Mouse (Mus musculus): ENCODE measurements around the gene Mapkbp1. TPM values are rescaled to one million over a fixed set of nuclear protein-coding genes. Genes with fewer than 3 reads are reported as not detected.

Gene Mapkbp1
- polyA plus RNA-seq, 1 experiment, result 15.7 TPM

DNA sequence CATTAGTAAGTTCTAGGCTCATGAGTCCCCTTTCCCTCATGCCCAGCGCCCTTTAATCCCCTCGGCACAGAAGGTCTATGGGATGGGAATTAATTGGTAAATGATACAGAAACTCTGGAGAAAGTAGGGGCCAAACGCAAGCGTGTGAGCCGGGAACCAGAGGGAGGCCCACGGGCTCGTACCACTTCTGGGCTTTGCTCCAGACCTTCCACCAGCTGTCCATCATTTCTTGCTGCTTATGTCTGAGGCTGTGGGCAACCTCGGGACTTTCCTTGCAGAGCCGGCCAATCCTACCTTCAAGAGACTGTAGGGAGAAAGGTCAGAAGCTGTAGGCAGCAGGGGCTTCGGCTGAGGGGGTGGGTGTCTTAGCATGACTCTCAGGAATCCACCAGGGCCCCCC, 83.4 kb downstream of the Mapkbp1 start:
- no peaks in the 10 kb centered on the region for H3K36me3 ChIP-seq (ENCODE audit: control insufficient read depth, insufficient read depth, low read length)
- TF ChIP-seq CTCF (IDR thresholded peaks at IDR 0.05; ENCODE audit: borderline replicate concordance, control insufficient read depth, extremely low read depth, insufficient read depth, low read length, poor library complexity) (no peak), POLR2A (IDR thresholded peaks at IDR 0.05; ENCODE audit: control insufficient read depth, extremely low read depth, insufficient read depth, low read length, poor library complexity) (no peak)
- WGBS, result 89% methylated on average over 10 of the region's 10 CpGs
- no peak overlapping the region for H3K27ac ChIP-seq (ENCODE audit: control insufficient read depth, insufficient read depth, low read length)
- no peak for DNase-seq
- no peaks in the 10 kb centered on the region for H3K4me1 ChIP-seq (replicated peaks; ENCODE audit: control insufficient read depth, insufficient read depth, low read length)
- H3K4me3 ChIP-seq (ENCODE audit: control insufficient read depth, insufficient read depth, low read length), result no peak overlapping the region
- no peaks in the 10 kb centered on the region for H3K27me3 ChIP-seq (ENCODE audit: control insufficient read depth, insufficient read depth, low read length)

DNA sequence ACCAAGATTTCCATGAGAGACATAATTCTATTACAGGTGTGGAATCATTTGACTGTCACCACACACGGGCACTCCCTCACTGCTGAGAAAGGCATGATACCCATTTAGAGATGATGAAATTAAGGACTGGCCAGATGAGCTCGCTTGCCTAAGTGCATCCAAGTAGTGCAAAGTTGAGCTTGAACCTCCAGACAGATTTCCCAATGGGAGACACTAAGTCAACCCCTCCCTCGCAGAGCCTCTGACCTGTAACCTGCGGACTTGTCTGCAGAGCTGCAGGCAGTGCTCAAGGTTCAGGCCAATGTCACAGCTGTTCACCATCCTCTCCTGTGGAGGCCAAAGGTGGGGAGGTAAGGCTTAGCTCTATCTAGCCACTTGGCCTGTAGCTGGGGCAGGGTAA, 86.3 kb downstream of the Mapkbp1 start:
- TF ChIP-seq POLR2A (IDR thresholded peaks at IDR 0.05; ENCODE audit: control insufficient read depth, extremely low read depth, insufficient read depth, low read length, poor library complexity), result no peak
- TF ChIP-seq CTCF (IDR thresholded peaks at IDR 0.05; ENCODE audit: borderline replicate concordance, control insufficient read depth, extremely low read depth, insufficient read depth, low read length, poor library complexity), result no peak
- no peaks in the 10 kb centered on the region for H3K4me1 ChIP-seq (replicated peaks; ENCODE audit: control insufficient read depth, insufficient read depth, low read length)
- H3K4me3 ChIP-seq (ENCODE audit: control insufficient read depth, insufficient read depth, low read length), result no peak overlapping the region
- no peak for DNase-seq
- 89% methylated on average over 4 of the region's 4 CpGs for WGBS
- no peaks in the 10 kb centered on the region for H3K27me3 ChIP-seq (ENCODE audit: control insufficient read depth, insufficient read depth, low read length)
- H3K27ac ChIP-seq (ENCODE audit: control insufficient read depth, insufficient read depth, low read length), result no peak overlapping the region
- H3K36me3 ChIP-seq (ENCODE audit: control insufficient read depth, insufficient read depth, low read length), result no peaks in the 10 kb centered on the region

DNA sequence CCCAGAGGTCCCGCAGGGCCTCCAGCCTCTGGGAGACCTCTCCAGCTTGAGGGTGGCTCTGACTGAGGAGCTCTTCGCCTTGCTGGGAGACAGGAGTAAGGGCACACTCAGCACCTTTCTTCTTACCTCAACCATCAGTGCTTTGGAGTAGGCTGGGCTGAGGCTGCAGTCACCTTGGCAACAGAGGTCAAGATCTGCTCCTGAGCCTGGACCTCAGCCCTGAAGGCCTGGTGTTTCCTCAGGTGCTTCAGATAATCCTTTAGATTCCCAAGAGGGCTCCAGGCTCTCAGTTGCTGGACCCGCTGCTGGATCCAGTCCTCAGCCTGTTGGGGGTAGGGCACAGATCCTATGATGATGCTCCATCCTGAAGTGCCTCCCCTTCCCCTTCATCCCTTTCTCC, 87.0 kb downstream of the Mapkbp1 start:
- 92% methylated on average over 3 of the region's 3 CpGs for WGBS

DNA sequence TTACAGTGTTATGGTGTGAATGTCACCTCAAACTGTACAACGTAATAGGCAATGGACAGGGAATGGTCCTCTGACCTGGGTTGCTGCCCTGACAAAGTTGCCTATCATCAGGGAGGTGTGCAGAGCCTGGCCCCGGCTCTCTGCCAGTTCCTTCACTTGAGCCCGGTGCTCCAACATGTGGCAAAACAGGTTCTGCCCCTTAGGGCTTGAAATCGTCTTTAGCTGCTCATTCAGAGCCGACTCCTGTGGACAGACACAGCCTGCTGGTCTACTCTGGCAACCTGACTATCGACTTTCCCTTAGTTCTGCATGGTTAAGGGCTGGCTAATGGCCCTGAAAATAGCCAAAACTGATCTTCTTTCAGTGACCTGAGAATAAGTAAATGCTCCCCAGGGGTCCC, 87.7 kb downstream of the Mapkbp1 start:
- no peak overlapping the region for H3K27ac ChIP-seq (ENCODE audit: control insufficient read depth, insufficient read depth, low read length)
- no peaks in the 10 kb centered on the region for H3K36me3 ChIP-seq (ENCODE audit: control insufficient read depth, insufficient read depth, low read length)
- WGBS, result 81% methylated on average over 6 of the region's 6 CpGs
- TF ChIP-seq CTCF (IDR thresholded peaks at IDR 0.05; ENCODE audit: borderline replicate concordance, control insufficient read depth, extremely low read depth, insufficient read depth, low read length, poor library complexity), result no peak
- no peak for TF ChIP-seq POLR2A (IDR thresholded peaks at IDR 0.05; ENCODE audit: control insufficient read depth, extremely low read depth, insufficient read depth, low read length, poor library complexity)
- no peak overlapping the region for H3K4me3 ChIP-seq (ENCODE audit: control insufficient read depth, insufficient read depth, low read length)
- H3K4me1 ChIP-seq (replicated peaks; ENCODE audit: control insufficient read depth, insufficient read depth, low read length), result no peaks in the 10 kb centered on the region
- H3K27me3 ChIP-seq (ENCODE audit: control insufficient read depth, insufficient read depth, low read length), result no peaks in the 10 kb centered on the region
- no peak for DNase-seq

More for the DNA sequence above, 87.0 kb downstream of the Mapkbp1 start:
- Histone ChIP-seq H3K4me1 (replicated peaks; ENCODE audit: control insufficient read depth, insufficient read depth, low read length) (no peaks in the 10 kb centered on the region), H3K4me3 (ENCODE audit: control insufficient read depth, insufficient read depth, low read length) (no peak overlapping the region), H3K27me3 (ENCODE audit: control insufficient read depth, insufficient read depth, low read length) (no peaks in the 10 kb centered on the region), H3K36me3 (ENCODE audit: control insufficient read depth, insufficient read depth, low read length) (no peaks in the 10 kb centered on the region), H3K27ac (ENCODE audit: control insufficient read depth, insufficient read depth, low read length) (no peak overlapping the region)
- TF ChIP-seq CTCF (IDR thresholded peaks at IDR 0.05; ENCODE audit: borderline replicate concordance, control insufficient read depth, extremely low read depth, insufficient read depth, low read length, poor library complexity) (no peak), POLR2A (IDR thresholded peaks at IDR 0.05; ENCODE audit: control insufficient read depth, extremely low read depth, insufficient read depth, low read length, poor library complexity) (no peak)
- no peak for DNase-seq

DNA sequence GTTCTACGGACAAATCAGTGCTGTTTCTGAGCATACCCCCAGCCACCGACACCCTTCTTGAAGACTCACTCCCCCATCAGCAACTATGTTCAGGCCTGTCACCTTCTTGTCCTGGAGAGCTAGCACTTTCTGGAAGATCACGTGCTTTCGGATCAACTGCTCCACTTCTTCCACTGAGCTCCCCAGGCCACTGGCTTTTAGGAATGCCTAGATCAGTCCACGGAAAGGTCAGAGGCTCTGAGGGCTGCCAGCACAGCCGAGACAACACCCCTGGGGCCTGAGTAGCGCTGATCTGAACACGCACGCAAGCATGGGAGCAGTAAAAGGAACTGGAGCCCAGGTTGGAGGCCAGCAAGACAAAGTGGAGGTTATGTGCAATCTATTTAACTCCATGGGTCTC, 88.2 kb downstream of the Mapkbp1 start:
- no peak for DNase-seq
- Histone ChIP-seq H3K36me3 (ENCODE audit: control insufficient read depth, insufficient read depth, low read length) (no peaks in the 10 kb centered on the region), H3K4me3 (ENCODE audit: control insufficient read depth, insufficient read depth, low read length) (no peak overlapping the region), H3K27ac (ENCODE audit: control insufficient read depth, insufficient read depth, low read length) (no peak overlapping the region), H3K4me1 (replicated peaks; ENCODE audit: control insufficient read depth, insufficient read depth, low read length) (no peaks in the 10 kb centered on the region), H3K27me3 (ENCODE audit: control insufficient read depth, insufficient read depth, low read length) (no peaks in the 10 kb centered on the region)
- TF ChIP-seq POLR2A (IDR thresholded peaks at IDR 0.05; ENCODE audit: control insufficient read depth, extremely low read depth, insufficient read depth, low read length, poor library complexity) (no peak), CTCF (IDR thresholded peaks at IDR 0.05; ENCODE audit: borderline replicate concordance, control insufficient read depth, extremely low read depth, insufficient read depth, low read length, poor library complexity) (no peak)
- 87% methylated on average over 9 of the region's 9 CpGs for whole genome bisulfite sequencing

DNA sequence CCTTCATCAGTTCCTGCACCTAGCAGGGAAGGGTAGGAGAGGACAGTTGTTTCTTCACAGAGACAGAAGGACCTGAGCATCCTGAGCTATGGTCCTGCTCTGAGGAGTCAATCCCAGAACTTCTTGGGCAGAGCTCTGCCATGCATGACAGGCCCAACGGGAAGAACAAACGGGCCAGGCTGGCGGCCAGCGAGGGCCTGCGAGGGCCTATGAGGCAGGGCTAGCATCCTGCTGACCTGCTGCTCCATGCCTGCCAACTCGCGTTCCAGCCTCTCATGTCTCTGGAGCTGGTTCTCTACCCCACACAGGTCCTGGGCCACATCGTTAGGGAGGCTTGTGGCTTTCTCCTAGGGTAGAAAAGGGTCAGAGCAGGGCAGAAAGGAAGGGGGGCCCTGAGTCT, 89.7 kb downstream of the Mapkbp1 start:
- 96% methylated on average over 8 of the region's 8 CpGs for WGBS
- no peaks in the 10 kb centered on the region for H3K27me3 ChIP-seq (ENCODE audit: control insufficient read depth, insufficient read depth, low read length)

DNA sequence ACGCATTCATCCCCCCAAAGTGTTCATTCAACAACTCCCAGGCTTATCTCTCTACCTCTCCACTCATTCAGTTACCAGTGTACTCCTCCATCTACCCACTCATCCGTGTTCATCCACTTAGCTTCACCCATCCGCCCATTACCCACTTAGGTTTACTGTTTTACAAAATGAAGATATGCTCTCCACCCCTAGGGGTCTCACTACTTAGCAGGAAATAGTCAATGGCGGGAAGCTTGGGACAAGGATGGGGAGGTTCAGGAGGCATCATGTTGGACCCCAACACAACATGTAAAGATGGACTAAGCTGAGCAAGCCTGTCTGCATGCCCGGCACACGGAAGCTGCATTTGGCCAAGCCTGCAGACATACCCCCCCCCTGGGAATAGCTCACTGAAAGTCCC, 92.1 kb downstream of the Mapkbp1 start:
- H3K27me3 ChIP-seq (ENCODE audit: control insufficient read depth, insufficient read depth, low read length), result no peaks in the 10 kb centered on the region
- no peak for TF ChIP-seq CTCF (IDR thresholded peaks at IDR 0.05; ENCODE audit: borderline replicate concordance, control insufficient read depth, extremely low read depth, insufficient read depth, low read length, poor library complexity)
- no peak overlapping the region for H3K27ac ChIP-seq (ENCODE audit: control insufficient read depth, insufficient read depth, low read length)
- no peaks in the 10 kb centered on the region for H3K36me3 ChIP-seq (ENCODE audit: control insufficient read depth, insufficient read depth, low read length)
- H3K4me3 ChIP-seq (ENCODE audit: control insufficient read depth, insufficient read depth, low read length), result no peak overlapping the region
- no peaks in the 10 kb centered on the region for H3K4me1 ChIP-seq (replicated peaks; ENCODE audit: control insufficient read depth, insufficient read depth, low read length)
- no peak for DNase-seq
- WGBS, result 76% methylated on average over 6 of the region's 6 CpGs

More for the DNA sequence above, 89.7 kb downstream of the Mapkbp1 start:
- Histone ChIP-seq H3K4me3 (ENCODE audit: control insufficient read depth, insufficient read depth, low read length) (no peak overlapping the region), H3K36me3 (ENCODE audit: control insufficient read depth, insufficient read depth, low read length) (no peaks in the 10 kb centered on the region), H3K27ac (ENCODE audit: control insufficient read depth, insufficient read depth, low read length) (no peak overlapping the region), H3K4me1 (replicated peaks; ENCODE audit: control insufficient read depth, insufficient read depth, low read length) (no peaks in the 10 kb centered on the region)
- no peak for DNase-seq
- no peak for TF ChIP-seq POLR2A (IDR thresholded peaks at IDR 0.05; ENCODE audit: control insufficient read depth, extremely low read depth, insufficient read depth, low read length, poor library complexity)
- TF ChIP-seq CTCF (IDR thresholded peaks at IDR 0.05; ENCODE audit: borderline replicate concordance, control insufficient read depth, extremely low read depth, insufficient read depth, low read length, poor library complexity), result no peak

All from thymus, adult 2 months (tissue).